13 mouse cellular contexts compared by ENCODE assay signal in genomic region chr5:77359971-77360370, GRCm38 (mm10).
"Had no signal": no experiment of that assay in that cellular context is flagged by ENCODE, and none has a peak within 500 bp of the region (broad histone marks: within the 10 kb centered on the region; RNA-seq: fewer than 3 reads in every experiment).

No protein-coding gene starts in this region.

- H3K9me3 ChIP-seq: limb, embryonic 12.5 days; liver, embryonic 15.5 days; midbrain, embryonic 10.5 days; neural tube, embryonic 12.5 days had no signal

- H3K27ac ChIP-seq: limb, embryonic 12.5 days; liver, embryonic 15.5 days; midbrain, embryonic 10.5 days; neural tube, embryonic 12.5 days; stomach, postnatal 0 days had no signal

- H3K9ac ChIP-seq: limb, embryonic 12.5 days; liver, embryonic 15.5 days; lung, embryonic 14.5 days; neural tube, embryonic 12.5 days had no signal

- H3K27me3 ChIP-seq: limb, embryonic 12.5 days; neural tube, embryonic 12.5 days had no signal

- H3K36me3 ChIP-seq: limb, embryonic 12.5 days; liver, embryonic 15.5 days; midbrain, embryonic 10.5 days; neural tube, embryonic 12.5 days had no signal

- DNase-seq: kidney, adult 18-20 months; layer of hippocampus, postnatal 36 days; lung, embryonic 14.5 days; lung, postnatal 10 days; lung, postnatal 4 days; midbrain, embryonic 14.5 days; thymus, postnatal 4 days had no signal

- H3K4me2 ChIP-seq: limb, embryonic 12.5 days; liver, embryonic 11.5 days; liver, embryonic 15.5 days; lung, embryonic 14.5 days; neural tube, embryonic 12.5 days had no signal

- H3K4me3 ChIP-seq: limb, embryonic 12.5 days; liver, embryonic 15.5 days; midbrain, embryonic 10.5 days; neural tube, embryonic 12.5 days had no signal
